Mouse (Mus musculus): ENCODE data around the gene Mfsd4b2. TPM values are rescaled to one million over a fixed set of nuclear protein-coding genes. Genes with fewer than 3 reads are reported as not detected.
"Not testable (repeated sequence)": the region's sequence is repeated elsewhere in the genome, so short reads cannot be mapped to it uniquely, and the experiment has no call there.

The Mfsd4b2 gene
- total RNA-seq, 2 experiments from 2014 or later: 0.35 to 0.38 TPM

GRCm38 (mm10) chr10:39936553-39936952 is 9.8 kb upstream of the Mfsd4b2 start:
- H3K27ac ChIP-seq: no peak overlapping the region
- intact Hi-C loops (cut with DNase I): no loop called here
- DNase-seq (ENCODE audit: extremely low spot score in 1 of 2, low spot score in 2 of 2): no peak
- no peak for TF ChIP-seq CTCF (IDR thresholded peaks at IDR 0.05)
- no peak overlapping the region for H3K4me3 ChIP-seq

GRCm38 (mm10) chr10:39924556-39924955 is 2.2 kb downstream of the Mfsd4b2 start:
- intact Hi-C loops (cut with DNase I); DNase-seq (ENCODE audit: extremely low spot score in 1 of 2, low spot score in 2 of 2); H3K27ac ChIP-seq; H3K4me3 ChIP-seq: not testable (repeated sequence)

- DNase-seq (ENCODE audit: extremely low spot score in 1 of 2, low spot score in 2 of 2): no peak
These were observed 14.1 kb downstream of the Mfsd4b2 start for GRCm38 (mm10) chr10:39912616-39913015.

GRCm38 (mm10) chr10:39908768-39909441 is 17.8 kb downstream of the Mfsd4b2 start:
- H3K4me3 ChIP-seq: no peak overlapping the region
- DNase-seq (ENCODE audit: extremely low spot score in 1 of 2, low spot score in 2 of 2): no peak
- H3K27ac ChIP-seq: no peak overlapping the region
- no peak for TF ChIP-seq CTCF (IDR thresholded peaks at IDR 0.05)
- intact Hi-C loops (cut with DNase I): no loop called here

More at GRCm38 (mm10) chr10:39912616-39913015, 14.1 kb downstream of the Mfsd4b2 start:
- intact Hi-C loops (cut with DNase I): no loop called here
- H3K27ac ChIP-seq: no peak overlapping the region
- no peak for TF ChIP-seq CTCF (IDR thresholded peaks at IDR 0.05)
- no peak overlapping the region for H3K4me3 ChIP-seq

GRCm38 (mm10) chr10:39906799-39907658 is 19.7 kb downstream of the Mfsd4b2 start:
- intact Hi-C loops (cut with DNase I): no loop called here
- DNase-seq (ENCODE audit: extremely low spot score in 1 of 2, low spot score in 2 of 2): no peak
- no peak for TF ChIP-seq CTCF (IDR thresholded peaks at IDR 0.05)
- Histone ChIP-seq H3K27ac (no peak overlapping the region), H3K4me3 (no peak overlapping the region)

GRCm38 (mm10) chr10:39904191-39904590 is 22.5 kb downstream of the Mfsd4b2 start:
- Histone ChIP-seq H3K27ac (no peak overlapping the region), H3K4me3 (no peak overlapping the region)
- TF ChIP-seq CTCF (IDR thresholded peaks at IDR 0.05): no peak
- no peak for DNase-seq (ENCODE audit: extremely low spot score in 1 of 2, low spot score in 2 of 2)
- intact Hi-C loops (cut with DNase I): no loop called here

- Histone ChIP-seq H3K27ac (peak within 1 kb of the TSS; percentile 90), H3K4me3 (peak within 1 kb of the TSS; percentile 61)
- intact Hi-C loops (cut with DNase I): loop anchor here (5.0 kb wide), 1 partner anchor 128 kb away; the partner anchor contains the start of gene Mfsd4b1
- TF ChIP-seq CTCF (IDR thresholded peaks at IDR 0.05): no peak
- peak; percentile 80 to 86 for DNase-seq (ENCODE audit: extremely low spot score in 1 of 2, low spot score in 2 of 2)
These were observed 27.8 kb downstream of the Mfsd4b2 start, which contains the start of gene Mfsd4b4 for GRCm38 (mm10) chr10:39898874-39899371. Mfsd4b4 (minus strand) TSS chr10:39899238.

GRCm38 (mm10) chr10:39896503-39896902 is 30.2 kb downstream of the Mfsd4b2 start:
- peak; percentile 19; the same call in 1 of the 2 replicates for TF ChIP-seq CTCF (IDR thresholded peaks at IDR 0.05)
- H3K27ac ChIP-seq: no peak overlapping the region
- DNase-seq (ENCODE audit: extremely low spot score in 1 of 2, low spot score in 2 of 2): no peak
- intact Hi-C loops (cut with DNase I): loop anchor here (5.0 kb wide), 1 partner anchor 131 kb away; the partner anchor contains the start of gene Mfsd4b1
- H3K4me3 ChIP-seq: no peak overlapping the region

- intact Hi-C loops (cut with DNase I): no loop called here
- no peak overlapping the region for H3K4me3 ChIP-seq
- no peak for TF ChIP-seq CTCF (IDR thresholded peaks at IDR 0.05)
- DNase-seq (ENCODE audit: extremely low spot score in 1 of 2, low spot score in 2 of 2): no peak
- no peak overlapping the region for H3K27ac ChIP-seq
These were observed 32.7 kb downstream of the Mfsd4b2 start for GRCm38 (mm10) chr10:39893702-39894697.

GRCm38 (mm10) chr10:39888621-39889020 is 38.1 kb downstream of the Mfsd4b2 start:
- no peak for TF ChIP-seq CTCF (IDR thresholded peaks at IDR 0.05)
- H3K4me3 ChIP-seq: no peak overlapping the region
- no peak overlapping the region for H3K27ac ChIP-seq
- DNase-seq (ENCODE audit: extremely low spot score in 1 of 2, low spot score in 2 of 2): no peak
- intact Hi-C loops (cut with DNase I): no loop called here

Other genes with a start within 250 kb of the Mfsd4b2 start
- 10 to 100 TPM; 27.9 to 28.6 TPM for gene Rev3l, start 194.8 kb downstream of the Mfsd4b2 start, total RNA-seq (2021)
- gene Mfsd4b4, start 27.7 kb downstream of the Mfsd4b2 start, total RNA-seq (2021): 1 to 10 TPM; 7.1 to 9.1 TPM
- under 1 TPM in 1 of 2 experiments, not detected in 1; 0.32 TPM for gene Mfsd4b3, start 33.2 kb upstream of the Mfsd4b2 start, total RNA-seq (2021)
- gene Mfsd4b5, start 59.7 kb upstream of the Mfsd4b2 start, total RNA-seq (2021): under 1 TPM; 0.27 to 0.37 TPM
- gene Mfsd4b1, start 98.3 kb upstream of the Mfsd4b2 start, total RNA-seq (2021): 1 to 10 TPM; 1.4 to 1.7 TPM
- gene Slc16a10, start 215.3 kb upstream of the Mfsd4b2 start, total RNA-seq (2021): 1 to 10 TPM; 2.4 to 4.1 TPM

Data from left cerebral cortex, adult 2 months (tissue).